Mouse (Mus musculus): ENCODE results near the gene Fam161a. TPM values are rescaled to one million over a fixed set of nuclear protein-coding genes. Genes with fewer than 3 reads are reported as not detected.
"Not testable (repeated sequence)": the region's sequence is repeated elsewhere in the genome, so short reads cannot be mapped to it uniquely, and the experiment has no call there.

Gene Fam161a
- polyA plus RNA-seq, 1 experiment from 2014 or later, result 4.0 TPM

- H3K4me3 ChIP-seq (replicated peaks; ENCODE audit: low read depth, low read length), result no peak overlapping the region
- no peaks in the 10 kb centered on the region for H3K27me3 ChIP-seq (ENCODE audit: insufficient read depth, low read length)
- 70% methylated on average over 4 of the region's 4 CpGs for WGBS
- H3K9me3 ChIP-seq (replicated peaks; ENCODE audit: low read length), result no peaks in the 10 kb centered on the region
- H3K27ac ChIP-seq, result no peak overlapping the region
- H3K36me3 ChIP-seq (ENCODE audit: insufficient read depth, low read length), result no peaks in the 10 kb centered on the region
- no peak for DNase-seq (ENCODE audit: low spot score)
- TF ChIP-seq CTCF (IDR thresholded peaks at IDR 0.05; ENCODE audit: low read depth), result no peak
- no peak for ATAC-seq (replicated peaks; ENCODE audit: low FRiP score, low read depth)
- 0 out of 2 replicates have a peak, but pooled peaks cover 4% of the 10 kb centered on the region for H3K4me1 ChIP-seq (replicated peaks; ENCODE audit: insufficient read depth, low read length)
- no peak overlapping the region for H3K9ac ChIP-seq (ENCODE audit: low read depth, low read length)
- no peak overlapping the region for H3K4me2 ChIP-seq (ENCODE audit: low read length)
These were observed 45.0 kb downstream of the Fam161a start for GRCm38 (mm10) chr11:23052353-23052752.

DNA sequence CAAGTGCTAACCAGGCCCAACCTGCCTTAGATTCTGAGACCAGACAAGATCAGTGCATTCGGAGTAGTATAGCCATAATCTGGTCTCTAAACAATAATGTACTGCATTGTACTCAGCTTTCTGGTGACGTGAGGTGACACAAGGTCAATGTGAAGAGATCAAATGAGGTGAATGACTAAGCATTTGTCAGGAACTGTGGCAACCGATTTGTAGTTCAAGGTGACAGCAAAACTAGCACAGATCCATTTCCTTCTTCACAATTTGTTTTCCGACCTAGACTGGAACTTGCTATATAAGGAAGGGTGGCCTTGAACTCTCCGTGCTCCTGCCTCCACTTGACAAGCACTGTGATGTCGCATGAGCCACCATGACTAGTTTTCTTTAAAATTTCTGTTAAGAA lies 55.8 kb downstream of the Fam161a start:
- ATAC-seq (replicated peaks; ENCODE audit: low FRiP score, low read depth), result no peak
- Histone ChIP-seq H3K4me3 (replicated peaks; ENCODE audit: low read depth, low read length) (no peak overlapping the region), H3K4me2 (ENCODE audit: low read length) (no peak overlapping the region), H3K9ac (ENCODE audit: low read depth, low read length) (no peak overlapping the region), H3K9me3 (replicated peaks; ENCODE audit: low read length) (no peaks in the 10 kb centered on the region), H3K36me3 (ENCODE audit: insufficient read depth, low read length) (no peaks in the 10 kb centered on the region), H3K27ac (no peak overlapping the region), H3K27me3 (ENCODE audit: insufficient read depth, low read length) (no peaks in the 10 kb centered on the region), H3K4me1 (replicated peaks; ENCODE audit: insufficient read depth, low read length) (no peaks in the 10 kb centered on the region)
- DNase-seq (ENCODE audit: low spot score), result no peak
- no peak for TF ChIP-seq CTCF (IDR thresholded peaks at IDR 0.05; ENCODE audit: low read depth)
- WGBS, result 79% methylated on average over 6 of the region's 6 CpGs

- 64% methylated on average over 3 of the region's 3 CpGs for WGBS
- no peak for ATAC-seq (replicated peaks; ENCODE audit: low FRiP score, low read depth)
- no peaks in the 10 kb centered on the region for H3K9me3 ChIP-seq (replicated peaks; ENCODE audit: low read length)
- H3K27ac ChIP-seq, result no peak overlapping the region
- H3K27me3 ChIP-seq (ENCODE audit: insufficient read depth, low read length), result no peaks in the 10 kb centered on the region
- no peak overlapping the region for H3K4me2 ChIP-seq (ENCODE audit: low read length)
- no peaks in the 10 kb centered on the region for H3K4me1 ChIP-seq (replicated peaks; ENCODE audit: insufficient read depth, low read length)
- DNase-seq (ENCODE audit: low spot score), result no peak
- H3K9ac ChIP-seq (ENCODE audit: low read depth, low read length), result no peak overlapping the region
- H3K36me3 ChIP-seq (ENCODE audit: insufficient read depth, low read length), result no peaks in the 10 kb centered on the region
- no peak for TF ChIP-seq CTCF (IDR thresholded peaks at IDR 0.05; ENCODE audit: low read depth)
- H3K4me3 ChIP-seq (replicated peaks; ENCODE audit: low read depth, low read length), result no peak overlapping the region
These were observed 56.5 kb downstream of the Fam161a start for GRCm38 (mm10) chr11:23063857-23064256.

DNA sequence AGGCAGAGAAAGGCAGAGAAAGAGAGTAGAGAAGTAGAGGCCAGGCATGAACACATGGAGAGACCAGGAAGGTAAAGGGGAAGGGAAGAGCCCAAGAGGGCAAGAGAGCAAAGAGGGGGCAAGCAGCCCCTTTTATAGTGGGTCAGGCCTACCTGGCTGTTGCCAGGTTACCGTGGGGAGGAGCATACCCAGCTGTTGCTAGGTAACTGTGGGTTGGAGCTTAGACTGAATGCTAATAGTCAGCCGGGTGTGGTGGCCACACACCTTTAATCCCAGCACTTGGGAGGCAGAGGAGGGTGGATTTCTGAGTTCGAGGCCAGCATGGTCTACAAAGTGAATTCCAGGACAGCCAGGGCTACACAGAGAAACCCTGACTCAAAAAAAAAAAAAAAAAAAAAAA lies 56.9 kb downstream of the Fam161a start:
- not testable (repeated sequence) for H3K27me3 ChIP-seq (ENCODE audit: insufficient read depth, low read length); H3K4me1 ChIP-seq (replicated peaks; ENCODE audit: insufficient read depth, low read length); H3K4me2 ChIP-seq (ENCODE audit: low read length); H3K36me3 ChIP-seq (ENCODE audit: insufficient read depth, low read length); H3K9me3 ChIP-seq (replicated peaks; ENCODE audit: low read length); DNase-seq (ENCODE audit: low spot score); H3K4me3 ChIP-seq (replicated peaks; ENCODE audit: low read depth, low read length); H3K27ac ChIP-seq; H3K9ac ChIP-seq (ENCODE audit: low read depth, low read length); ATAC-seq (replicated peaks; ENCODE audit: low FRiP score, low read depth)
- WGBS, result 46% methylated on average over 3 of the region's 3 CpGs

GRCm38 (mm10) chr11:23065167-23065668 lies 57.9 kb downstream of the Fam161a start:
- Histone ChIP-seq H3K4me3 (replicated peaks; ENCODE audit: low read depth, low read length) (no peak overlapping the region), H3K36me3 (ENCODE audit: insufficient read depth, low read length) (no peaks in the 10 kb centered on the region), H3K9me3 (replicated peaks; ENCODE audit: low read length) (no peaks in the 10 kb centered on the region), H3K4me2 (ENCODE audit: low read length) (no peak overlapping the region), H3K27me3 (ENCODE audit: insufficient read depth, low read length) (no peaks in the 10 kb centered on the region), H3K9ac (ENCODE audit: low read depth, low read length) (no peak overlapping the region), H3K27ac (0 out of 2 replicates have a peak overlapping the region, but pooled peaks have one; percentile 31), H3K4me1 (replicated peaks; ENCODE audit: insufficient read depth, low read length) (no peaks in the 10 kb centered on the region)
- WGBS, result 91% methylated on average over 2 of the region's 2 CpGs
- DNase-seq (ENCODE audit: low spot score) (no peak), ATAC-seq (replicated peaks; ENCODE audit: low FRiP score, low read depth) (no peak)
- TF ChIP-seq CTCF (IDR thresholded peaks at IDR 0.05; ENCODE audit: low read depth), result no peak

DNA sequence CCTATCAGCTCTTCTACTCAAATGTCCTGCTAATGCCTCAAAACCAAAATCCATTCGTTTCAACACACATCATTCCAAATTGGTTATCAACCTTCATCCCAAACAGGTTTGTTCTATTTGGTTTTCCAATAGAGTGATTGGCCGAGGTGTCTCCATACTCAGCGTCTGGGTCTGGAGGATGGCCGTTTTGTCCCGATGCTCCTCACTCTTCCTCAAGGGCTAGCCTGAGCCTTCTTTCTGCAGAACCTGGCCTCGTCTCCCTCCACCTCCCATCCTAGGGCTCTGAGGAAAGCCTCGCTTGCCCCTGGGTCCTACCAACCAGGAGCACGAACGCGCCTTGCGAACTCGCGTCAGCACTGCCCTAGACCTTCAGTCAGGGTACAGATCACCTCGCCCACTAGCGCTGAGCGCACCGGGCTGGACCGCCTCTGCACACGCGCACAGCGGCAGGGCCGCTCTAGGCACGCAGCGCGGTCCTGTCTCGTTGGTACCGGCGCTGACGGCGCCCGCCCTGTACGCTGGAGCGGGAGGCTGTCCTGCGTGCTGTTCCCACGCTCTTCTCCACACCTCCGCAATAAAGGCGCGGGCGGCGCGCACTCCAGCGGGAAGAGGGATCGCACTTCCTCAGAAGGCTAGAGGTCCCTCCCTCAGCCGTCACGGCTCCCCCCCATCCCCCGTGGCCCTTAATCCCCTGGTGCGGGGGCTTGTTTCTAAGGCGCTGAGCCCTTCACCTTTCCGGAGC lies 60.2 kb downstream of the Fam161a start:
- H3K9ac ChIP-seq (ENCODE audit: low read depth, low read length), result peak overlapping the region; percentile 71
- H3K4me1 ChIP-seq (replicated peaks; ENCODE audit: insufficient read depth, low read length), result no peaks in the 10 kb centered on the region
- no peaks in the 10 kb centered on the region for H3K9me3 ChIP-seq (replicated peaks; ENCODE audit: low read length)
- ATAC-seq (replicated peaks; ENCODE audit: low FRiP score, low read depth), result peak; percentile 99
- peak overlapping the region; percentile 85 for H3K4me2 ChIP-seq (ENCODE audit: low read length)
- WGBS, result under 1% methylated on average over 49 of the region's 49 CpGs
- H3K36me3 ChIP-seq (ENCODE audit: insufficient read depth, low read length), result no peaks in the 10 kb centered on the region
- no peaks in the 10 kb centered on the region for H3K27me3 ChIP-seq (ENCODE audit: insufficient read depth, low read length)
- peak overlapping the region; percentile 71 for H3K4me3 ChIP-seq (replicated peaks; ENCODE audit: low read depth, low read length)
- H3K27ac ChIP-seq, result peak overlapping the region; percentile 69
- peak; percentile 89 for DNase-seq (ENCODE audit: low spot score)
- no peak for TF ChIP-seq CTCF (IDR thresholded peaks at IDR 0.05; ENCODE audit: low read depth)
